Mouse (Mus musculus): Measurements from ENCODE around the gene Tmem156. TPM values are rescaled to one million over a fixed set of nuclear protein-coding genes. Genes with fewer than 3 reads are reported as not detected.

Tmem156 gene
- polyA plus RNA-seq, 1 experiment: 0.19 TPM

GRCm38 (mm10) chr5:65074693-65075092, 17.2 kb downstream of the Tmem156 start:
- WGBS: 63% methylated on average over 7 of the region's 7 CpGs
- peak; percentile 25 for DNase-seq
- no peaks in the 10 kb centered on the region for H3K4me1 ChIP-seq (ENCODE audit: control insufficient read depth, insufficient read depth, low read length)
- H3K27ac ChIP-seq (ENCODE audit: insufficient read depth, low read depth, low read length): no peak overlapping the region
- no peaks in the 10 kb centered on the region; the same call in 1 of the 2 replicates for H3K27me3 ChIP-seq (replicated peaks; ENCODE audit: control insufficient read depth, insufficient read depth, low read length)
- TF ChIP-seq CTCF (conservative IDR thresholded peaks at IDR 0.05; ENCODE audit: insufficient read depth, insufficient read length, low read depth, low read length) (peak; percentile 50), POLR2A (IDR thresholded peaks at IDR 0.05; ENCODE audit: low read depth, low read length) (no peak)
- no peak overlapping the region for H3K4me3 ChIP-seq (ENCODE audit: insufficient read depth, low read depth, low read length)
- H3K36me3 ChIP-seq (ENCODE audit: control insufficient read depth, insufficient read depth, low read length): no peaks in the 10 kb centered on the region

- no peak for DNase-seq
- Histone ChIP-seq H3K36me3 (ENCODE audit: control insufficient read depth, insufficient read depth, low read length) (no peaks in the 10 kb centered on the region), H3K4me1 (ENCODE audit: control insufficient read depth, insufficient read depth, low read length) (no peaks in the 10 kb centered on the region), H3K4me3 (ENCODE audit: insufficient read depth, low read depth, low read length) (no peak overlapping the region), H3K27me3 (replicated peaks; ENCODE audit: control insufficient read depth, insufficient read depth, low read length) (no peaks in the 10 kb centered on the region), H3K27ac (ENCODE audit: insufficient read depth, low read depth, low read length) (no peak overlapping the region)
- 78% methylated on average over 4 of the region's 4 CpGs for WGBS
- no peak for TF ChIP-seq CTCF (conservative IDR thresholded peaks at IDR 0.05; ENCODE audit: insufficient read depth, insufficient read length, low read depth, low read length)
- no peak for TF ChIP-seq POLR2A (IDR thresholded peaks at IDR 0.05; ENCODE audit: low read depth, low read length)
These were observed 18.7 kb downstream of the Tmem156 start for GRCm38 (mm10) chr5:65073247-65073646.

GRCm38 (mm10) chr5:65071689-65072118, 20.2 kb downstream of the Tmem156 start:
- WGBS: 58% methylated on average over 6 of the region's 6 CpGs
- TF ChIP-seq CTCF (conservative IDR thresholded peaks at IDR 0.05; ENCODE audit: insufficient read depth, insufficient read length, low read depth, low read length) (no peak), POLR2A (IDR thresholded peaks at IDR 0.05; ENCODE audit: low read depth, low read length) (no peak)

GRCm38 (mm10) chr5:65069872-65070271, 22.1 kb downstream of the Tmem156 start:
- no peak for TF ChIP-seq POLR2A (IDR thresholded peaks at IDR 0.05; ENCODE audit: low read depth, low read length)
- no peak for TF ChIP-seq CTCF (conservative IDR thresholded peaks at IDR 0.05; ENCODE audit: insufficient read depth, insufficient read length, low read depth, low read length)
- no peaks in the 10 kb centered on the region for H3K27me3 ChIP-seq (replicated peaks; ENCODE audit: control insufficient read depth, insufficient read depth, low read length)
- no peak overlapping the region for H3K4me3 ChIP-seq (ENCODE audit: insufficient read depth, low read depth, low read length)
- H3K27ac ChIP-seq (ENCODE audit: insufficient read depth, low read depth, low read length): no peak overlapping the region
- WGBS: 78% methylated on average over 11 of the region's 11 CpGs
- no peaks in the 10 kb centered on the region for H3K4me1 ChIP-seq (ENCODE audit: control insufficient read depth, insufficient read depth, low read length)
- no peaks in the 10 kb centered on the region for H3K36me3 ChIP-seq (ENCODE audit: control insufficient read depth, insufficient read depth, low read length)
- no peak for DNase-seq

More at GRCm38 (mm10) chr5:65071689-65072118, 20.2 kb downstream of the Tmem156 start:
- H3K36me3 ChIP-seq (ENCODE audit: control insufficient read depth, insufficient read depth, low read length): no peaks in the 10 kb centered on the region
- H3K27ac ChIP-seq (ENCODE audit: insufficient read depth, low read depth, low read length): no peak overlapping the region
- no peak overlapping the region for H3K4me3 ChIP-seq (ENCODE audit: insufficient read depth, low read depth, low read length)
- no peak for DNase-seq
- H3K4me1 ChIP-seq (ENCODE audit: control insufficient read depth, insufficient read depth, low read length): no peaks in the 10 kb centered on the region
- no peaks in the 10 kb centered on the region for H3K27me3 ChIP-seq (replicated peaks; ENCODE audit: control insufficient read depth, insufficient read depth, low read length)

- no peak for DNase-seq
- no peak overlapping the region for H3K27ac ChIP-seq (ENCODE audit: insufficient read depth, low read depth, low read length)
- no peaks in the 10 kb centered on the region for H3K4me1 ChIP-seq (ENCODE audit: control insufficient read depth, insufficient read depth, low read length)
- TF ChIP-seq POLR2A (IDR thresholded peaks at IDR 0.05; ENCODE audit: low read depth, low read length) (no peak), CTCF (conservative IDR thresholded peaks at IDR 0.05; ENCODE audit: insufficient read depth, insufficient read length, low read depth, low read length) (no peak)
- no peaks in the 10 kb centered on the region for H3K27me3 ChIP-seq (replicated peaks; ENCODE audit: control insufficient read depth, insufficient read depth, low read length)
- H3K4me3 ChIP-seq (ENCODE audit: insufficient read depth, low read depth, low read length): no peak overlapping the region
- H3K36me3 ChIP-seq (ENCODE audit: control insufficient read depth, insufficient read depth, low read length): no peaks in the 10 kb centered on the region
- WGBS: 51% methylated on average over 6 of the region's 6 CpGs
These were observed 23.8 kb downstream of the Tmem156 start for GRCm38 (mm10) chr5:65068166-65068565.

- DNase-seq: no peak
- Histone ChIP-seq H3K4me3 (ENCODE audit: insufficient read depth, low read depth, low read length) (no peak overlapping the region), H3K4me1 (ENCODE audit: control insufficient read depth, insufficient read depth, low read length) (no peaks in the 10 kb centered on the region), H3K36me3 (ENCODE audit: control insufficient read depth, insufficient read depth, low read length) (no peaks in the 10 kb centered on the region), H3K27ac (ENCODE audit: insufficient read depth, low read depth, low read length) (no peak overlapping the region), H3K27me3 (replicated peaks; ENCODE audit: control insufficient read depth, insufficient read depth, low read length) (no peaks in the 10 kb centered on the region)
- TF ChIP-seq CTCF (conservative IDR thresholded peaks at IDR 0.05; ENCODE audit: insufficient read depth, insufficient read length, low read depth, low read length) (no peak), POLR2A (IDR thresholded peaks at IDR 0.05; ENCODE audit: low read depth, low read length) (no peak)
- 95% methylated on average over 2 of the region's 2 CpGs for WGBS
These were observed 28.7 kb downstream of the Tmem156 start for GRCm38 (mm10) chr5:65063266-65063665.

GRCm38 (mm10) chr5:65062236-65062635, 29.7 kb downstream of the Tmem156 start:
- no peak for TF ChIP-seq CTCF (conservative IDR thresholded peaks at IDR 0.05; ENCODE audit: insufficient read depth, insufficient read length, low read depth, low read length)
- no peak for TF ChIP-seq POLR2A (IDR thresholded peaks at IDR 0.05; ENCODE audit: low read depth, low read length)

More at GRCm38 (mm10) chr5:65062236-65062635, 29.7 kb downstream of the Tmem156 start:
- 95% methylated on average over 4 of the region's 4 CpGs for WGBS
- Histone ChIP-seq H3K4me1 (ENCODE audit: control insufficient read depth, insufficient read depth, low read length) (no peaks in the 10 kb centered on the region), H3K27ac (ENCODE audit: insufficient read depth, low read depth, low read length) (no peak overlapping the region), H3K4me3 (ENCODE audit: insufficient read depth, low read depth, low read length) (no peak overlapping the region), H3K27me3 (replicated peaks; ENCODE audit: control insufficient read depth, insufficient read depth, low read length) (no peaks in the 10 kb centered on the region), H3K36me3 (ENCODE audit: control insufficient read depth, insufficient read depth, low read length) (no peaks in the 10 kb centered on the region)
- no peak for DNase-seq
